Mouse (Mus musculus) liver, embryonic 16.5 days (tissue): ENCODE data around the gene Csnk1g1. TPM values are rescaled to one million over a fixed set of nuclear protein-coding genes. Genes with fewer than 3 reads are reported as not detected.
A peak's percentile ranks its signal among the peaks of the same experiment; 100 is the strongest.

ENCODE experiments used
- ATAC-seq: fragments of 200-750 bp; cut with Nextera tagmentation; 2 replicates; pipeline ENCODE4 v1.8.0; 2017; ENCODE audit warnings: low read depth, mild to moderate bottlenecking, moderate number of reproducible peaks, moderate library complexity
- H3K27ac ChIP-seq: fragments of 300-500 bp; sonication (generic); 2 replicates; pipeline ENCODE4 v1.5.1; 2014; ENCODE audit warnings: mild to moderate bottlenecking, low read length
- H3K27me3 ChIP-seq: fragments of 300-500 bp; sonication (generic); 2 replicates; pipeline ENCODE4 v1.6.1; 2014; ENCODE audit warnings: low read depth, low read length, mixed read lengths; ENCODE audit not compliant: control insufficient read depth, insufficient read depth
- H3K36me3 ChIP-seq: fragments of 300-500 bp; sonication (generic); 2 replicates; pipeline ENCODE4 v1.6.1; 2014; ENCODE audit warnings: mild to moderate bottlenecking; ENCODE audit not compliant: control insufficient read depth, insufficient read depth
- H3K4me1 ChIP-seq: fragments of 300-500 bp; sonication (generic); 2 replicates; pipeline ENCODE4 v1.6.1; 2014; ENCODE audit warnings: low read depth, low read length, mixed read lengths; ENCODE audit not compliant: control insufficient read depth
- H3K4me2 ChIP-seq: fragments of 300-500 bp; sonication (generic); 2 replicates; pipeline ENCODE4 v1.6.1; 2014; ENCODE audit warnings: low read depth, low read length, mixed read lengths
- H3K4me3 ChIP-seq: fragments of 300-500 bp; sonication (generic); 2 replicates; pipeline ENCODE4 v1.5.1; 2014; ENCODE audit warnings: low read depth, mild to moderate bottlenecking, low read length
- H3K9ac ChIP-seq: fragments of 300-500 bp; sonication (generic); 2 replicates; pipeline ENCODE4 v1.6.1; 2014; ENCODE audit warnings: low read depth, low read length
- H3K9me3 ChIP-seq: fragments of 300-500 bp; sonication (generic); replicated peaks from 2 replicates; pipeline ENCODE4 v1.6.1; 2016; ENCODE audit warnings: low read length; ENCODE audit not compliant: control insufficient read depth
- WGBS: fragments of 180-500 bp; shearing (Covaris S2); extraction: QIAGEN DNeasy Blood & Tissue Kit; methylation state at CpG from one replicate; pipeline ENCODE4 v1.1.7; 2014; ENCODE audit not compliant: insufficient replicate concordance; 5-methylcytosine and 5-hydroxymethylcytosine counted together
- polyA plus RNA-seq: library from polyadenylated mRNA; unstranded; fragments of >200 nt; fragmentation: Nextera tagmentation; extraction: Ambion mirVana; gene quantifications from 2 replicates; pipeline ENCODE4 v1.2.1, GENCODE M21; 2015

Gene Csnk1g1
- polyA plus RNA-seq, 1 experiment from 2014 or later, result 3.7 TPM

- no peaks in the 10 kb centered on the region for H3K36me3 ChIP-seq
- H3K9ac ChIP-seq, result no peak overlapping the region
- H3K4me3 ChIP-seq, result no peak overlapping the region
- 0 out of 2 replicates have a peak, but pooled peaks cover 2% of the 10 kb centered on the region for H3K9me3 ChIP-seq
- H3K4me1 ChIP-seq, result no peaks in the 10 kb centered on the region
- H3K27ac ChIP-seq, result no peak overlapping the region
- no peak for ATAC-seq
- no peaks in the 10 kb centered on the region for H3K27me3 ChIP-seq
- WGBS, result 49% methylated on average over 1 of the region's 1 CpGs
- no peak overlapping the region for H3K4me2 ChIP-seq
Measured at GRCm38 (mm10) chr9:66053620-66054019, 144.9 kb downstream of the Csnk1g1 start.

- Histone ChIP-seq H3K27ac (peak within 1 kb of the TSS; percentile 88), H3K4me1 (peaks cover 19% of the 10 kb centered on the region), H3K9ac (peak within 1 kb of the TSS; percentile 95), H3K9me3 (no peaks in the 10 kb centered on the region), H3K27me3 (no peaks in the 10 kb centered on the region), H3K4me3 (peak within 1 kb of the TSS; percentile 93), H3K36me3 (peaks cover 24% of the 10 kb centered on the region), H3K4me2 (peak within 1 kb of the TSS; percentile 75)
- under 1% methylated on average over 50 of the region's 51 CpGs for WGBS
- peak; percentile 97 for ATAC-seq
Measured at GRCm38 (mm10) chr9:66059583-66060307, 151.0 kb downstream of the Csnk1g1 start, which contains the start of gene Ppib. TSS of gene Ppib (plus strand) at chr9:66060222.

GRCm38 (mm10) chr9:66060308-66060647, 151.6 kb downstream of the Csnk1g1 start:
- peak; percentile 25 for ATAC-seq
- WGBS, result 0% methylated on average over 20 of the region's 20 CpGs
- Histone ChIP-seq H3K4me2 (peak overlapping the region; percentile 75), H3K4me3 (peak overlapping the region; percentile 93), H3K27ac (peak overlapping the region; percentile 88), H3K27me3 (no peaks in the 10 kb centered on the region), H3K9me3 (no peaks in the 10 kb centered on the region), H3K4me1 (peaks cover 19% of the 10 kb centered on the region), H3K36me3 (peaks cover 28% of the 10 kb centered on the region), H3K9ac (peak overlapping the region; percentile 95)

- Histone ChIP-seq H3K27ac (peak overlapping the region; percentile 88), H3K27me3 (no peaks in the 10 kb centered on the region), H3K4me3 (peak overlapping the region; percentile 93), H3K4me1 (peaks cover 19% of the 10 kb centered on the region), H3K9me3 (no peaks in the 10 kb centered on the region), H3K36me3 (peaks cover 35% of the 10 kb centered on the region), H3K9ac (peak overlapping the region; percentile 95), H3K4me2 (peak overlapping the region; percentile 75)
- WGBS, result 19% methylated on average over 4 of the region's 4 CpGs
- no peak for ATAC-seq
Measured at GRCm38 (mm10) chr9:66060986-66061385, 152.3 kb downstream of the Csnk1g1 start.

- H3K4me3 ChIP-seq, result peak overlapping the region; percentile 93
- 80% methylated on average over 3 of the region's 3 CpGs for WGBS
- no peaks in the 10 kb centered on the region for H3K27me3 ChIP-seq
- H3K36me3 ChIP-seq, result peaks cover 42% of the 10 kb centered on the region
- peak overlapping the region; percentile 88; the same call in 1 of the 2 replicates for H3K27ac ChIP-seq
- peaks cover 19% of the 10 kb centered on the region for H3K4me1 ChIP-seq
- H3K9ac ChIP-seq, result peak overlapping the region; percentile 95
- no peak for ATAC-seq
- H3K4me2 ChIP-seq, result peak overlapping the region; percentile 75
- no peaks in the 10 kb centered on the region for H3K9me3 ChIP-seq
Measured at GRCm38 (mm10) chr9:66061656-66062055, 152.9 kb downstream of the Csnk1g1 start.

GRCm38 (mm10) chr9:66063446-66063845, 154.7 kb downstream of the Csnk1g1 start:
- H3K4me1 ChIP-seq, result peaks cover 27% of the 10 kb centered on the region
- H3K4me2 ChIP-seq, result no peak overlapping the region

GRCm38 (mm10) chr9:66064316-66064715, 155.6 kb downstream of the Csnk1g1 start:
- Histone ChIP-seq H3K4me3 (no peak overlapping the region), H3K27me3 (peaks cover 9% of the 10 kb centered on the region), H3K4me1 (peaks cover 24% of the 10 kb centered on the region), H3K36me3 (peaks cover 51% of the 10 kb centered on the region), H3K4me2 (no peak overlapping the region), H3K9ac (no peak overlapping the region), H3K9me3 (no peaks in the 10 kb centered on the region), H3K27ac (no peak overlapping the region)
- ATAC-seq, result no peak
- whole genome bisulfite sequencing, result 93% methylated on average over 11 of the region's 11 CpGs

More at GRCm38 (mm10) chr9:66063446-66063845, 154.7 kb downstream of the Csnk1g1 start:
- ATAC-seq, result no peak
- peaks cover 51% of the 10 kb centered on the region for H3K36me3 ChIP-seq
- 83% methylated on average over 3 of the region's 3 CpGs for WGBS
- no peak overlapping the region for H3K4me3 ChIP-seq
- H3K27me3 ChIP-seq, result peaks cover 1% of the 10 kb centered on the region
- H3K27ac ChIP-seq, result no peak overlapping the region
- no peak overlapping the region for H3K9ac ChIP-seq
- no peaks in the 10 kb centered on the region for H3K9me3 ChIP-seq

GRCm38 (mm10) chr9:66066791-66067190, 158.1 kb downstream of the Csnk1g1 start:
- no peaks in the 10 kb centered on the region for H3K9me3 ChIP-seq
- H3K4me1 ChIP-seq, result peaks cover 27% of the 10 kb centered on the region
- ATAC-seq, result no peak
- H3K9ac ChIP-seq, result no peak overlapping the region
- WGBS, result 93% methylated on average over 3 of the region's 3 CpGs
- no peak overlapping the region for H3K27ac ChIP-seq
- H3K4me2 ChIP-seq, result no peak overlapping the region
- no peak overlapping the region for H3K4me3 ChIP-seq
- H3K36me3 ChIP-seq, result peaks cover 51% of the 10 kb centered on the region
- peaks cover 10% of the 10 kb centered on the region for H3K27me3 ChIP-seq

GRCm38 (mm10) chr9:66067542-66067941, 158.8 kb downstream of the Csnk1g1 start:
- Histone ChIP-seq H3K4me2 (peak overlapping the region; percentile 91), H3K27ac (no peak overlapping the region), H3K9ac (peak overlapping the region; percentile 91), H3K27me3 (peaks cover 10% of the 10 kb centered on the region), H3K4me3 (peak overlapping the region; percentile 86), H3K9me3 (no peaks in the 10 kb centered on the region), H3K36me3 (peaks cover 47% of the 10 kb centered on the region), H3K4me1 (peaks cover 25% of the 10 kb centered on the region)
- 47% methylated on average over 5 of the region's 5 CpGs for WGBS
- no peak for ATAC-seq
